Mouse (Mus musculus) WW6 (cell line): ENCODE measurements around the gene Prim2.

Experiments
- DNase-seq: peaks from one replicate; pipeline ENCODE4 v3.0.0-alpha.2; 2013; ENCODE audit warnings: low read depth, low spot score

Gene Prim2

GRCm38 (mm10) chr1:33551350-33551749 lies 118.2 kb downstream of the Prim2 start:
- no peak for DNase-seq

DNA sequence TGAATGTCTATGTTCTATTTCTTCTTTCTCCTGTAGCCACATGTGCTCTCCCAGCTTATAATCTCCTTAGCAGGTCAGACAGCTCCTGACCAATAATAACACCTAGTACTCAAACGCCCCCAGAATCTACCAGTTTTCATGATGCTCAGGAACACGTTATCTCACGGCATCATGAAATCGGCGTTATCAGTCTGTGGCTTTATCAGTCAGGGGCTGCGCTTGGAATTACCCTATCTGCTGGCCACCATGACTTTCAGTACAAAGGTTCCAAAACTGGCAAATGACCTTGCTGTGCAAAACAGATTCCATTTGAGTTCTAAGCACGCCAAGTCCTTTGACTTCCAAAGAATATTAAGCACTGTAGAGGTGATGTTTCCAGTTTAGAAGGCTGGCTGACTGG lies 127.9 kb downstream of the Prim2 start:
- no peak for DNase-seq

- DNase-seq = no peak
These were observed 131.6 kb downstream of the Prim2 start for GRCm38 (mm10) chr1:33537948-33538347.

- DNase-seq = no peak
These were observed 133.2 kb downstream of the Prim2 start for GRCm38 (mm10) chr1:33536272-33537004.

GRCm38 (mm10) chr1:33535140-33535686 lies 134.4 kb downstream of the Prim2 start:
- no peak for DNase-seq

- DNase-seq = no peak
These were observed 137.7 kb downstream of the Prim2 start for GRCm38 (mm10) chr1:33531860-33532259.

GRCm38 (mm10) chr1:33531097-33531856 lies 138.3 kb downstream of the Prim2 start:
- DNase-seq = no peak

DNA sequence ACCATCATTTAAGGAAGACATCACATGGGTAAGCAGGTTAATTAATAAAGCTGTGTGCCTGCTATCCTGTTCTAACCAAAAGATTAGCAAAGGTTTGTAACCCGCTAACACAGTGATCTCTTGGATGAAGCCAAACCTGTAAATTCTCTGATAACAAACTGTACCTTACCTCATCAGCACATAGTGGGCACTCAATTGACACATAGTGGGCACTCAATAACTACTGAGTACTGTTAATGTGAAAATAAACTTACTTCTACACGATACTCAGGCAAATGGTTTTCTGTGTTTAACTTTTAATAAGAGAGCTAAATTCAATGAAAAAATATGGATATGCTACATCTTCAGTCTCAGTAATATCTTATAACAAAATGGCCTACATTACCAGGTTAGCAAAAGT lies 139.1 kb downstream of the Prim2 start:
- no peak for DNase-seq

DNA sequence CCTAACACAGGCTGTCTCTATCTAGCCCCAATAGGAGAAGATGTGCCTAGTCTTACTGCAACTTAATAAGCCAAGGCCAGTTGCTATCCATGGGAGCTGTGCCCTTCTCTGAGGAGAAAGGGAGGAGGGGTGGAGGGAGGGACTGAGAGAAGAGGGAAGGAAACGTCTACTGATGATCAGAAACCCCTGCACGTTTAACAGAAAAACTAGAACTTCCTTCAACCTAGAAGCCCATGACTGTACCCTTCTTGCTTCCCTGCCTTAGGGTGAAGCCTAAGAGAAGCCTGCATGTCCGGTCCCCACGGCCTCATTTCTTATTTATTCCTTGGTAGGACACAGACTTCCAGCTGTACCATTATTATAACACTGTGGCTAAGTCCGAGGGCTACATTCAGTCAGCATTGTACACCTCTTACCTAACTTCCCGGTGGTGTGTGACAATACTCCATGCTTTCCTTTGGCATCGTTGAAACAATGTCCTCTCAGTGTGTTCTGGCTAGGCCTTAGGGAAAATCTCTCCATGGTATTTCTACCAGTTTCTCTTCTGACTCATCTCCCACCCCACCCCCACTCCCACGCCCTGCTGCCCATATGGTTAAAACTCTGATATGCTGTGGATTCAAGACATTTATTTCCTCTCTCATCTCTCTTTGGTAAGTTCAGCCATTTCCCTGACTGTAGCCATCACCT lies 139.9 kb downstream of the Prim2 start:
- no peak for DNase-seq

GRCm38 (mm10) chr1:33527352-33527863 lies 142.2 kb downstream of the Prim2 start:
- DNase-seq = no peak

- DNase-seq = no peak
These were observed 146.4 kb downstream of the Prim2 start for GRCm38 (mm10) chr1:33523223-33523622.

DNA sequence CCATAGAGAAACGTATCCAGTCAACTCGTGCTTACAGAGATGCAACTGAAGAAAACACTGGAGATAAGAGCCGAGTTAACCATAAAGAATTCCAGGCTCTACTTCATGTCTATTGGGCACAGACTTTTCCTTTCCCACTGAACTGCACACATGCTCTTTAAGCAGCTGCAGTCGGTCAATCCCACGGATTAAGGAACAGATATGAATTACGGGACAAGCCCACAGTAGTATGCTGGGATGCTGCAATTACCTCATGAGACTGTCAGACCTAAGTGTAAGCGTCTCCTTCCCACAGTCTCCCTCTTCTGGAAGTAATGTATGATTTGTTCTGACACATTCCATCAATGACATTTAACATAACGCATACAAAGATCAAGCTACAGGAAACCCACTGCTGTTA lies 154.5 kb downstream of the Prim2 start:
- DNase-seq = no peak

- no peak for DNase-seq
These were observed 158.3 kb downstream of the Prim2 start for GRCm38 (mm10) chr1:33511310-33511709.

- DNase-seq = no peak
These were observed 165.2 kb downstream of the Prim2 start for GRCm38 (mm10) chr1:33504371-33504770.

DNA sequence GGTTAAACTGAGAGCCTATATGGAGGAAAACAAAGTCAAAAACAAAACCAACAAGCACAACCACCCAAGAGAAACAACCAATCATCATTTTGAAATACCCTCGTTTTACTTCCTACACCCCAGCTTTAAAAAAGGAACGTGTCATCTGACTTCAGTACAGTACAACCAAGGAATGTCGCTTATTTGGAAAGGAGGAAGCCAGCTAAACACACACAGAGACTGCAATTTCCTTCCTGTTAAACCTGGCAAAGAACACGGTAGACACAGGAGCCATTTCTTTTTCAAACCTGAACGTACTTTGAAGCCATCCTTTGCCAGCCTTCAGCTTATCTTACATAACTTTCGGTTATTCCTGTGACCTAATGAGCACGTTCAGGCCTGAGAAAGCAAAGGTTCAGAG lies 166.7 kb downstream of the Prim2 start:
- no peak for DNase-seq

- no peak for DNase-seq
These were observed 167.3 kb downstream of the Prim2 start for GRCm38 (mm10) chr1:33502298-33502697.

- no peak for DNase-seq
These were observed 169.5 kb downstream of the Prim2 start for GRCm38 (mm10) chr1:33500111-33500510.

DNA sequence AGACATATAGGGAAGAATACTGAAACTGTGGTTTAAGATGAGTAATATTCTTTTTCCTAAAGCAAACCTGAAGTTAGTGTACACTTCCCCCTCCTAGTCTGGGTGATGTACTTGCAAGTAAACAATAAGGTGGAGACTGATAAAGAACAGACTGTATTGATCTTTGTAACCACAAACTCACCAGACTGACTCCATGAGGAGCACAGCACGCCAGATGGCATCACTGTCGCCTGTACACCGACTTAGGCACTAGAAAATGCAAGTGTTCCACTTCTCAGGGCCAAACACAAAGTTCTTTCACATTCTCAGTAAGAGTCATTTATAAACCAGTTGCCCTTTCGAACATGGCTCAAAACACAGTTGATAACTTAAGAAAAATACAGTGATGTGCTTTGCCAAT lies 170.0 kb downstream of the Prim2 start:
- DNase-seq = no peak

- no peak for DNase-seq
These were observed 173.5 kb downstream of the Prim2 start for GRCm38 (mm10) chr1:33496128-33496527.

DNA sequence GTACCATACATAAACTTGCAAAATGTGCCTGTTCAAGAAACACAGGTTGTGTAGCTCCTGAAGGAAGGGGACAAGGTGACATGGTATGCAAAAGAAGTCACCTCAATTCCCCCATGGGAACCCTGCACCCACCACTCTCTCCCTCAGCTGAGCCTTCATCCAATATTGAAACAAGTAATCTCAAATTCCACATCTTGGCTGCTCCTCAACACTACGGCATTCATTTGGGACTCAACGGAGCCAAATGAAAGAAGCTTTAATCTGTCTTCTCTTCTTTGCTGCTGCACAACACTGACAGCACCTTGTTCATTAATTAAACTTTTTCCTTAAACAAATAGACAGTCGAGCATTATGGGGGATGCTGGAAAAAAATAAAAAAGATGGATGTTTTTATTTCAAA lies 174.0 kb downstream of the Prim2 start:
- DNase-seq = no peak

GRCm38 (mm10) chr1:33495203-33495553 lies 174.4 kb downstream of the Prim2 start:
- DNase-seq = no peak

DNA sequence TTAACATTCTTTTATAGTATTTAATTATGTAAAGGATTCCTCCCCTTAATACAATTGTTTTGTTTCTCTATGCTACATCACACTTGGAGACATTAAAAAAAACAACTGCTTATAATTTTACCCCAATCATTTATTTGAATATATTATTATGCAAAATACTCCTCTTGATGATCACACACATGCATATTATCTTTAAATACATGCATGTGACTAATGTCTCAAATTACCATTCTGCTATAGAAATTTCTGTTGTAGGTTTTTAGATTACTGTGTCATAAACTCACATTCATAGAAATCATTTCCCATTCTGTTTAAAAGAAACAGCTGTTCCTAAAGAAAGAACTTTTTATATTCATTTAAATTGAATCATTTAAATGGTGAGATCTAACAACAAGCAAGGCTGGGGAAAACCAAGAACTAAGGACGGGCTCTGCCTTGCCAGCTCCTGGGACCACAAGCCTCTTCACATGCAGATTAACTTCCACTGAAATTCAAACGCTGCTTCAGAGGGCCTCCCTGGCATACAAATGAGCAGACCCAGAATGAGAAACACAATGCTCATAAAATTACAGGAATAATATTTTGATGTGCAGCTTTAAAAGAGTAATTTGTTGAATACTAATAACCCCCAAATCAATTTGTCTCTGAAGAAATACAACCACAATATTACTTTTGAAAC lies 174.9 kb downstream of the Prim2 start:
- DNase-seq = no peak
